Comparison of ENCODE assay signal across 30 mouse cellular contexts in the genomic region with DNA sequence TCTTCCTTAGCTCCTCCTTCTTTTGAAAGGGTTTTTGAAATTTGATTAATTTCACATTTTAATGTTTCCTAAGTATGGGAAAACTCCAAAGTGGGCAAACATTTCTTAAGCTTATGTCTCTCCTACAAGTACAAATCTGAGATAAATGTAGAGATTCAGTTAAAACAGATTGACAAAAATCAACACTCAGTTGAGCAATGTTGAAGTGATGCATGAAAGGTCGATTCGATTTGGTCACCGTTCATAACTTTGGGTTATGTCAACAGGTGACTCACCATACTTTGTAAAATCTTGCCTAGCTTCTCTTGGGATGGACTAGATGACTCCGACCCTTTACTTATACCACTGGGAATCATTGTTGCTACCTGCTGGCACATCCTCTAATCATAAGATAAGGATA.
"Had no signal": no experiment of that assay in that cellular context is flagged by ENCODE, and none has a peak within 500 bp of the region (broad histone marks: within the 10 kb centered on the region; RNA-seq: fewer than 3 reads in every experiment).

No protein-coding gene starts in this region.

- H3K9me3 ChIP-seq: limb, embryonic 10.5 days; limb, embryonic 13.5 days; limb, embryonic 15.5 days; liver, embryonic 13.5 days; liver, embryonic 15.5 days; lung, embryonic 15.5 days; midbrain, embryonic 12.5 days; midbrain, embryonic 15.5 days had no signal

- H3K4me3 ChIP-seq: left cerebral cortex, adult 2 months; limb, embryonic 10.5 days; limb, embryonic 12.5 days; limb, embryonic 13.5 days; limb, embryonic 15.5 days; liver, embryonic 12.5 days; liver, embryonic 13.5 days; liver, embryonic 15.5 days; lung, embryonic 15.5 days; megakaryocyte, embryonic 14.5 days; midbrain, embryonic 10.5 days; midbrain, embryonic 12.5 days; midbrain, embryonic 13.5 days; midbrain, embryonic 15.5 days; myocyte; neural tube, embryonic 12.5 days had no signal

- H3K4me1 ChIP-seq: limb, embryonic 15.5 days; liver, embryonic 12.5 days; liver, embryonic 13.5 days; liver, embryonic 15.5 days; lung, embryonic 15.5 days; megakaryocyte, embryonic 14.5 days; midbrain, embryonic 12.5 days; midbrain, embryonic 13.5 days; midbrain, embryonic 15.5 days; neural tube, embryonic 12.5 days had no signal

- ATAC-seq: liver, embryonic 12.5 days; lung, postnatal 0 days; midbrain, embryonic 13.5 days; midbrain, embryonic 15.5 days; midbrain, embryonic 16.5 days had no signal

- H3K4me2 ChIP-seq: limb, embryonic 12.5 days; limb, embryonic 13.5 days; limb, embryonic 15.5 days; liver, embryonic 12.5 days; liver, embryonic 13.5 days; liver, embryonic 15.5 days; lung, embryonic 14.5 days; lung, embryonic 15.5 days; midbrain, embryonic 11.5 days; midbrain, embryonic 12.5 days; midbrain, embryonic 13.5 days; midbrain, embryonic 15.5 days; neural tube, embryonic 12.5 days had no signal

- H3K36me3 ChIP-seq: limb, embryonic 10.5 days; limb, embryonic 12.5 days; limb, embryonic 13.5 days; limb, embryonic 15.5 days; liver, embryonic 12.5 days; liver, embryonic 13.5 days; liver, embryonic 15.5 days; lung, embryonic 15.5 days; midbrain, embryonic 10.5 days; midbrain, embryonic 12.5 days; midbrain, embryonic 13.5 days; midbrain, embryonic 15.5 days; neural tube, embryonic 12.5 days had no signal

- DNase-seq: left cerebral cortex, postnatal 4 days; liver, embryonic 13.5 days; lung, adult 18-20 months; lung, adult 2 months; lung, embryonic 14.5 days; lung, postnatal 10 days; lung, postnatal 14 days; lung, postnatal 36 days; lung, postnatal 4 days; midbrain, embryonic 14.5 days had no signal

- H3K27ac ChIP-seq: left cerebral cortex, adult 2 months; limb, embryonic 10.5 days; limb, embryonic 12.5 days; limb, embryonic 13.5 days; limb, embryonic 15.5 days; liver, embryonic 12.5 days; liver, embryonic 13.5 days; liver, embryonic 14.5 days; liver, embryonic 15.5 days; lung, embryonic 15.5 days; macrophage; midbrain, embryonic 10.5 days; midbrain, embryonic 12.5 days; midbrain, embryonic 13.5 days; midbrain, embryonic 15.5 days; neural tube, embryonic 12.5 days had no signal

- H3K9ac ChIP-seq: limb, embryonic 12.5 days; limb, embryonic 13.5 days; limb, embryonic 15.5 days; liver, embryonic 12.5 days; liver, embryonic 13.5 days; liver, embryonic 14.5 days; liver, embryonic 15.5 days; lung, embryonic 14.5 days; lung, embryonic 15.5 days; midbrain, embryonic 12.5 days; midbrain, embryonic 13.5 days; midbrain, embryonic 15.5 days; neural tube, embryonic 12.5 days had no signal

- H3K27me3 ChIP-seq: limb, embryonic 12.5 days; limb, embryonic 13.5 days; limb, embryonic 15.5 days; liver, embryonic 12.5 days; liver, embryonic 13.5 days; liver, embryonic 15.5 days; lung, embryonic 15.5 days; megakaryocyte, embryonic 14.5 days; midbrain, embryonic 12.5 days; midbrain, embryonic 13.5 days; midbrain, embryonic 15.5 days; neural tube, embryonic 12.5 days had no signal
